Mouse (Mus musculus): ENCODE measurements around the gene Perp. TPM values are rescaled to one million over a fixed set of nuclear protein-coding genes. Genes with fewer than 3 reads are reported as not detected.

Perp gene
- polyA plus RNA-seq, 1 experiment from 2014 or later: 1,093 TPM

DNA sequence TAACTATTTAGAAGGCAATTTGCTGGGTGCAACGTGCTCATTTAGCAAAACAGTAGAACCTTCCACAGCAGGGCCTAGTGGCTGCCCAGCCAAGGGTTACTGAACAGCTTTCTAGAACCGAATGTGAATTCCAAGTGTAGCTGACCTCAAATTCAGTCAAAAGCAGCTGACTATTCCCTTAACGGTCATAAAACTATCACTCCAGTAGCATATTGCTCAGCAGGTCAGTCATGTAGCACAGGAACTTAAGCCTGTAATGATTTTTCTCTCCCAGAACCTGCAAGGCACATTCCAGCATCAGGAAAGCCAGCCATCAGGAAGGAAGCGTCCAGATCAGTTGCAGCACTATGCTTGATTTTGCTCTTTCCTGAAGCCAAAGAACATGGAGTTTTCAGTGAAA is 14.5 kb upstream of the Perp start:
- Histone ChIP-seq H3K9me3 (ENCODE audit: control insufficient read depth, low read length) (no peaks in the 10 kb centered on the region), H3K9ac (ENCODE audit: low read length) (no peak overlapping the region), H3K4me2 (replicated peaks; ENCODE audit: low read depth) (no peak overlapping the region), H3K27ac (replicated peaks) (no peak overlapping the region), H3K36me3 (ENCODE audit: control insufficient read depth, insufficient read depth, low read length) (no peaks in the 10 kb centered on the region), H3K27me3 (ENCODE audit: control insufficient read depth, insufficient read depth, low read length) (no peaks in the 10 kb centered on the region), H3K4me1 (replicated peaks; ENCODE audit: control insufficient read depth, insufficient read depth) (no peaks in the 10 kb centered on the region), H3K4me3 (ENCODE audit: low read depth, low read length) (no peak overlapping the region)
- TF ChIP-seq CTCF (IDR thresholded peaks at IDR 0.05; ENCODE audit: low read depth) (no peak), EP300 (optimal IDR thresholded peaks at IDR 0.05) (no peak)
- 66% methylated on average over 4 of the region's 4 CpGs for WGBS
- peak; percentile 8 for DNase-seq (ENCODE audit: low spot score)
- no peak for ATAC-seq (ENCODE audit: low FRiP score, low TSS enrichment)

DNA sequence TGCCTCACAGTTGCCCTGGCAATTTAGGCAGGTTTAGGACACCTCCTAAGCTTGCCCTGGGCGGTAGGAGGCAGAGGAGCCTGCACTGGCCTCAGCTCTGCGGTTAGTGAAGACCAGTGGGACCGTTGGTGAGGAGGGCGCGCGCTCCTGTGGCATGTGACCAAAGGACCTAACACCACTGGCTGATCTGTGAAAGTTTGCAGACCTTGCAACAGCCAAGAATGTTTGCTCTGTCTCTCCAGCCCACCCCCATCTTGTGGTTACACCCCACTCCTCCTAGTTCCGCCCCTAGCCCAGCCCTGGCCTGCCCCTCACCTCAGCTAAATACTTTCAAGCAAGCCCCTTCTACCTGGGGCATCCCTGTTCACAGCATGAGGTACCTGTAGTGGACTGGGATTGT is 13.0 kb upstream of the Perp start:
- Histone ChIP-seq H3K27me3 (ENCODE audit: control insufficient read depth, insufficient read depth, low read length) (no peaks in the 10 kb centered on the region), H3K4me2 (replicated peaks; ENCODE audit: low read depth) (0 out of 2 replicates have a peak overlapping the region, but pooled peaks have one; percentile 24), H3K9me3 (ENCODE audit: control insufficient read depth, low read length) (no peaks in the 10 kb centered on the region), H3K9ac (ENCODE audit: low read length) (no peak overlapping the region), H3K4me3 (ENCODE audit: low read depth, low read length) (no peak overlapping the region), H3K36me3 (ENCODE audit: control insufficient read depth, insufficient read depth, low read length) (no peaks in the 10 kb centered on the region), H3K4me1 (replicated peaks; ENCODE audit: control insufficient read depth, insufficient read depth) (no peaks in the 10 kb centered on the region), H3K27ac (replicated peaks) (no peak overlapping the region)
- no peak for TF ChIP-seq EP300 (optimal IDR thresholded peaks at IDR 0.05)
- TF ChIP-seq CTCF (IDR thresholded peaks at IDR 0.05; ENCODE audit: low read depth): no peak
- ATAC-seq (ENCODE audit: low FRiP score, low TSS enrichment) (peak; percentile 74), DNase-seq (ENCODE audit: low spot score) (peak; percentile 31)
- 37% methylated on average over 7 of the region's 7 CpGs for WGBS

DNA sequence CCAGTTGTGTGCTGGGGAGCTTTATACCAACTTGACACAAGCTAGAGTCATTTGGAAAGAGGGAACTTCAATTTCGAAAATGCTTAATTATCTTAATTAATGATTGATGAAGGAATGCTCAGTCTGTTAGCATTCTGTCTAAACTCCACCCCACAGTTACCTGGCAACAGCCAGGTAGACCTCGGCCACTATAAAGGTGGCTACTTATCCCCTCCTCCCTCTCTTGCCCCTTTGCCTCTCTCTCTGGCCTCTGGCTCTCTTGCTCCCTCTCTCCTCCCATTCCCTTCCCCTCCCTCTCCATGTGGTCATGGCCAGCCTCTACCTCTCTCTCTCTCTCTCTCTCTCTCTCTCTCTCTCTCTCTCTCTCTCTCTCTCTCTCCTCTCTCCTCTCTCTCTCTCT is 10.4 kb upstream of the Perp start:
- no peak overlapping the region for H3K27ac ChIP-seq (replicated peaks)
- H3K36me3 ChIP-seq (ENCODE audit: control insufficient read depth, insufficient read depth, low read length): no peaks in the 10 kb centered on the region
- H3K4me3 ChIP-seq (ENCODE audit: low read depth, low read length): no peak overlapping the region
- WGBS: 34% methylated on average over 2 of the region's 2 CpGs
- no peak overlapping the region for H3K4me2 ChIP-seq (replicated peaks; ENCODE audit: low read depth)
- H3K4me1 ChIP-seq (replicated peaks; ENCODE audit: control insufficient read depth, insufficient read depth): no peaks in the 10 kb centered on the region
- H3K9me3 ChIP-seq (ENCODE audit: control insufficient read depth, low read length): no peaks in the 10 kb centered on the region
- DNase-seq (ENCODE audit: low spot score) (peak; percentile 5), ATAC-seq (ENCODE audit: low FRiP score, low TSS enrichment) (no peak)
- no peaks in the 10 kb centered on the region for H3K27me3 ChIP-seq (ENCODE audit: control insufficient read depth, insufficient read depth, low read length)
- no peak for TF ChIP-seq CTCF (IDR thresholded peaks at IDR 0.05; ENCODE audit: low read depth)
- no peak for TF ChIP-seq EP300 (optimal IDR thresholded peaks at IDR 0.05)
- H3K9ac ChIP-seq (ENCODE audit: low read length): no peak overlapping the region

DNA sequence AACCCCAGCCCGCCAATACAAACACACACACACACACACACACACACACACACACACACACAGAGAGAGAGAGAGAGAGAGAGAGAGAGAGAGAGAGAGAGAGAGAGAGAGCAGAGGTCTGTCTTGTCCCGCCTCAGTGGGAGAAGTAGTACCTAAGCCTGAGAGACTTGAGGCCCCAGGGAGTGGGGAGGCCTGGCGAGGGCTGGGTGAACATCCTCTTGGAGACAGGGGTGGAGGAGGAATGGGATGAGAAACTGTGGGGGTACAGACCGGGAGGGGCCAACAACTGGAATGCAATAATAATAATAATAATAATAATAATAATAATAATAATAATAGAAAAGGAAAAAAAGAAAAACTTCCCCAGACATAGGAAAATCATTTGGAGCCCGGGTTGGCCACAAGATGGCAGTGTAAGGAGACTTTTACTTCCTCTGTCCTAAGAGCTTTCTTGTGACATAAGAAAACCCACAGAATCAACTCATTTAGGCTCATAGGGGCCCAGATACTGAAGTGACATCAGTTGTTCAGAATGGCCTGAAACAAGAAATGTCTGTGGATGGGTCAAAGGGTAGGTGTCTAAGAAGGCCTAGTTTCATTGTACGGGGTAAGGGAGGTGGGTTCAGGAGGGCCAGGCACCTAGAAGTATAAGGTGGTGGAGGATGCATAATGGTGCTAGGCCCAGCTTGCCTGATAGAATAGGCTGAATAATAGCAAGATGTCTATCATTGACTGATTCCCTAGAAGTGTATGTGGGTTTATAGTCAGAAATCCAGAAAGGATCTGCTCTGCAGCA is 8.9 kb upstream of the Perp start:
- no peak overlapping the region for H3K4me3 ChIP-seq (ENCODE audit: low read depth, low read length)
- no peak overlapping the region for H3K4me2 ChIP-seq (replicated peaks; ENCODE audit: low read depth)
- TF ChIP-seq EP300 (optimal IDR thresholded peaks at IDR 0.05) (no peak), CTCF (IDR thresholded peaks at IDR 0.05; ENCODE audit: low read depth) (peak; percentile 70)
- no peaks in the 10 kb centered on the region for H3K27me3 ChIP-seq (ENCODE audit: control insufficient read depth, insufficient read depth, low read length)
- DNase-seq (ENCODE audit: low spot score) (peak; percentile 42), ATAC-seq (ENCODE audit: low FRiP score, low TSS enrichment) (no peak)
- no peaks in the 10 kb centered on the region for H3K9me3 ChIP-seq (ENCODE audit: control insufficient read depth, low read length)
- WGBS: 59% methylated on average over 6 of the region's 6 CpGs
- no peak overlapping the region for H3K27ac ChIP-seq (replicated peaks)
- H3K4me1 ChIP-seq (replicated peaks; ENCODE audit: control insufficient read depth, insufficient read depth): no peaks in the 10 kb centered on the region
- H3K36me3 ChIP-seq (ENCODE audit: control insufficient read depth, insufficient read depth, low read length): no peaks in the 10 kb centered on the region
- H3K9ac ChIP-seq (ENCODE audit: low read length): no peak overlapping the region

DNA sequence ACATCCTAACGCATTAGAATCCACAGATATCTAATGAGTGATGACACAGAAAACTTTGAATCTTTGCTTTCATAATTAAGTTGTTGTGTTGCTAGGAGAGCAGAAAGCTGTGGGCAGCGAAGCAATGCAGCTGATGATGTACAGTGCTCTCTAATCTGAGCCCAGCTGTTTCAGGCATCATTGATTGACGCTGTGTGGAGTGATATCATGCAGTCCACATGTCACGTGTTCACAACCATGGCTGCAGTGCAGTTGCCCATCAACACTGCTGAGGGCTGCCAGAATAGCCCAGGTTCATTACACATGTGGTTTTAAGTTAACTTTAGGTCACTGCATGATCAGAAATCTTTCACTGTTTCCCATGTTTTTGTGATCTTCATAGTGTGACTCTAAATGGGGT is 5.3 kb upstream of the Perp start:
- no peaks in the 10 kb centered on the region for H3K27me3 ChIP-seq (ENCODE audit: control insufficient read depth, insufficient read depth, low read length)
- no peak for ATAC-seq (ENCODE audit: low FRiP score, low TSS enrichment)
- no peak overlapping the region for H3K9ac ChIP-seq (ENCODE audit: low read length)
- WGBS: 71% methylated on average over 4 of the region's 4 CpGs
- H3K9me3 ChIP-seq (ENCODE audit: control insufficient read depth, low read length): no peaks in the 10 kb centered on the region
- H3K4me2 ChIP-seq (replicated peaks; ENCODE audit: low read depth): no peak overlapping the region
- H3K4me3 ChIP-seq (ENCODE audit: low read depth, low read length): no peak overlapping the region
- DNase-seq (ENCODE audit: low spot score): peak; percentile 5
- H3K27ac ChIP-seq (replicated peaks): no peak overlapping the region
- H3K4me1 ChIP-seq (replicated peaks; ENCODE audit: control insufficient read depth, insufficient read depth): no peaks in the 10 kb centered on the region
- TF ChIP-seq EP300 (optimal IDR thresholded peaks at IDR 0.05): no peak
- TF ChIP-seq CTCF (IDR thresholded peaks at IDR 0.05; ENCODE audit: low read depth): no peak
- H3K36me3 ChIP-seq (ENCODE audit: control insufficient read depth, insufficient read depth, low read length): no peaks in the 10 kb centered on the region

DNA sequence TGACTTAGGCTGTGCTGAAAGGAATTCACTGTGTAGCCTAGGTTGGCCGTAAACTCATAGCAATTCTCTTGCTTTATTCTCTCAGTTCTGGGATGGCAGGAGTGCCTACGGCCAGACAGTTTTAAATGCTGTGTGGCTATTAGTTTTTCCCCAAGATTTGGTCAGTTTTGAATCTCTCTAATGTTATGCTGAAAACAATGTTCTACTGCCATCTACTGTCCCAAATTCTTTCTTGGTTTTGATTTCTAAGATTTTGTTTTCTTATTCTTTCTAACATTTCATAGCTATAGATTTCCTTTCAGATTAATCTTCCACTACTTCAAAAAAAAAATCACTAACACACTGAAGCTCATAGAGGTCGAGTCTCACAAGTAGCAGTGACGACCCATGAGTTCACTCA is 4.1 kb upstream of the Perp start:
- no peak overlapping the region for H3K4me3 ChIP-seq (ENCODE audit: low read depth, low read length)
- no peak for ATAC-seq (ENCODE audit: low FRiP score, low TSS enrichment)
- DNase-seq (ENCODE audit: low spot score): no peak
- H3K9ac ChIP-seq (ENCODE audit: low read length): no peak overlapping the region
- H3K27ac ChIP-seq (replicated peaks): no peak overlapping the region
- no peaks in the 10 kb centered on the region for H3K36me3 ChIP-seq (ENCODE audit: control insufficient read depth, insufficient read depth, low read length)
- TF ChIP-seq CTCF (IDR thresholded peaks at IDR 0.05; ENCODE audit: low read depth) (peak; percentile 67), EP300 (optimal IDR thresholded peaks at IDR 0.05) (no peak)
- no peaks in the 10 kb centered on the region for H3K27me3 ChIP-seq (ENCODE audit: control insufficient read depth, insufficient read depth, low read length)
- 63% methylated on average over 4 of the region's 4 CpGs for WGBS
- no peaks in the 10 kb centered on the region for H3K9me3 ChIP-seq (ENCODE audit: control insufficient read depth, low read length)
- H3K4me2 ChIP-seq (replicated peaks; ENCODE audit: low read depth): no peak overlapping the region
- no peaks in the 10 kb centered on the region for H3K4me1 ChIP-seq (replicated peaks; ENCODE audit: control insufficient read depth, insufficient read depth)

Data from stomach, postnatal 0 days (tissue).